Mouse (Mus musculus): ENCODE results near the gene Klhl32.

- TF ChIP-seq CTCF (IDR thresholded peaks at IDR 0.05; ENCODE audit: low read depth, low read length) (no peak), POLR2A (IDR thresholded peaks at IDR 0.05; ENCODE audit: insufficient read depth, low read length) (no peak), EP300 (IDR thresholded peaks at IDR 0.05; ENCODE audit: insufficient read depth, low read depth, low read length) (no peak)
These were observed 85.0 kb downstream of the Klhl32 start for GRCm38 (mm10) chr4:24765919-24766318.

Measured in ES-Bruce4 (cell line).